Mouse (Mus musculus) testis, adult 2 months (tissue): ENCODE data around the gene Ndc80. TPM values are rescaled to one million over a fixed set of nuclear protein-coding genes. Genes with fewer than 3 reads are reported as not detected.
A peak's percentile ranks its signal among the peaks of the same experiment; 100 is the strongest.
"Not testable (repeated sequence)": the region's sequence is repeated elsewhere in the genome, so short reads cannot be mapped to it uniquely, and the experiment has no call there.

ENCODE experiments used
- H3K27ac ChIP-seq: fragments of 200-500 bp; 2 replicates; pipeline ENCODE4 v1.5.1; 2012; ENCODE audit warnings: low read depth, low read length; ENCODE audit not compliant: control insufficient read depth, insufficient read depth
- H3K27me3 ChIP-seq: fragments of 200-500 bp; 2 replicates; pipeline ENCODE4 v1.6.1; 2012; ENCODE audit warnings: mild to moderate bottlenecking, low read length, moderate library complexity; ENCODE audit not compliant: control insufficient read depth, insufficient read depth
- H3K36me3 ChIP-seq: fragments of 200-500 bp; 2 replicates; pipeline ENCODE4 v1.6.1; 2012; ENCODE audit warnings: mild to moderate bottlenecking, low read length; ENCODE audit not compliant: control insufficient read depth, insufficient read depth
- H3K4me1 ChIP-seq: fragments of 200-500 bp; 2 replicates; pipeline ENCODE4 v1.6.1; 2012; ENCODE audit warnings: low read length; ENCODE audit not compliant: control insufficient read depth, insufficient read depth
- H3K4me3 ChIP-seq: fragments of 200-500 bp; 2 replicates; pipeline ENCODE4 v1.5.1; 2012; ENCODE audit warnings: low read depth, mild to moderate bottlenecking, low read length, moderate library complexity, mixed read lengths; ENCODE audit not compliant: control insufficient read depth
- CTCF ChIP-seq: fragments of 200-500 bp; IDR thresholded peaks from 2 replicates; pipeline ENCODE4 v1.5.1; 2012; ENCODE audit warnings: low read depth, mild to moderate bottlenecking, inconsistent platforms, low read length, moderate library complexity; ENCODE audit not compliant: control insufficient read depth, insufficient read depth, insufficient replicate concordance
- POLR2A ChIP-seq: fragments of 200-500 bp; IDR thresholded peaks from 2 replicates; pipeline ENCODE4 v1.6.1; 2012; ENCODE audit warnings: low read depth, mild to moderate bottlenecking, inconsistent platforms, low read length, moderate library complexity; ENCODE audit not compliant: control insufficient read depth
- polyA plus RNA-seq: library from polyadenylated mRNA; depleted of rRNA; stranded (reverse); fragments of >200 nt; gene quantifications from 2 replicates; pipeline ENCODE4 v1.2.3, GENCODE M21; 2012; rRNA removed

Ndc80 gene
- polyA plus RNA-seq: 3.0 and 3.7 TPM in 2 replicates

DNA sequence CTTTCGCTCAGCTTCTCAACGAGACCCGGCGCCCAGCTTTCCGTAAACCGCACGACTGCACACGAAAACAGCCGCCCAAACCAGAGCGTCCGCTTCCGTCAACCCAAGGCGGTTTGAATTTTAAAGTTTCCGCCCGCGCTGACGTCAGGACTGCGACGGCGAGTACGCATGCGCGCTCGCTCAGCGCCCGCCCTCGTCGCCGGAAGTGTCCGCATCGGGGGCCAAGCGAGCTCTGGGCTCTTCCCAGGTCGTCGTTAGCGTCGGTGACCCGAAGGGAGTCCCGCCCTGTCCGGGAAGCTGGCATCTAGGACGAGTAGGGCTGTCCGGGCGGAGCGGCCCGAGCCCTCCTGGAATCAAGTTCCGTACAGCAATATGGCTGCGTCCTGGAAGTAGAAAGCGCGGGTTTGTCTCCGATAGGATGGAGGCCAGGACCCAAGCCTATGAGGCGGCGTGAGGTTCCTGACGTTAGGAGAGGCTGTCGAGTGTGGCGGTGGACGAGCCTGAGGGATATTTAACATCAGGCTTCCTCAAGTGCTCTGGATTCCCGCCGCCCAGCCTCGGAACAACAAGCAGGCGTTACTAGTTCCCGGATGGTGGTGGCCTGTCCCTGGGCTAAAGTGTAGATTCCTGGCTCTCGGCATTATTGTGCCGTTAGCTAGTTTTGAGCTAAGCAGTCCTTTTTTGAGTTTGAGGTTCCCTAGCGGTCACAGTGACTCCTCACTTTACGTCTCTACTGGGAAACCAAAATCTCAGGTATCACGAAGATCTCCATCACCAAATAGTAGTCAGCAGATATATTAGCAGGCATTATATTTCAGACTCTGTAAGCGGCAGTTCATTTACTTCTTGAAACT, at the start of gene Ndc80:
TSS of gene Ndc80 (minus strand) at position 147 of the 854 bp plus-strand sequence.
- Histone ChIP-seq H3K4me3 (peak within 1 kb of the TSS; percentile 94), H3K27me3 (no peaks in the 10 kb centered on the region), H3K36me3 (peaks cover 1% of the 10 kb centered on the region; the same call in 1 of the 2 replicates), H3K4me1 (no peaks in the 10 kb centered on the region), H3K27ac (peak within 1 kb of the TSS; percentile 94)
- TF ChIP-seq POLR2A (peak; percentile 91), CTCF (no peak)

DNA sequence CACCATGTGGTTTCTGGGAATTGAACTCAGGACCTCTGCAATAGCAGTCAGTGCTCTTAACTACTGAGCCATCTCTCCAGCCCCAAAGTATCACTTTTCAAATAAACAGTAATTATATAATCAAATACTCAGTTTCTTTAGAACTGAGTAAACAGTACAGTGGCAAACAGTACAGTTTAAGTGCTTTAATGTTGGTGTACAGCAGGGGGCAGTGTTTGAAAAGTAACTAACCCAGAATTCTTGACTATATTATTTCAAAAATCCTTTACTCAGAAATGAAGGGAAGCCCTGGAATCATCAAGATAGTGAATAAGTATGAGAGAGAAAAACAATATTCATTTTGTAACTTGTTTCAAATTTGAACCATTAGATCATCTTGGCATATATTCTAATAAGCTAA, 35.0 kb upstream of the Ndc80 start:
- no peak overlapping the region for H3K27ac ChIP-seq
- H3K27me3 ChIP-seq: no peaks in the 10 kb centered on the region
- no peak overlapping the region for H3K4me3 ChIP-seq
- TF ChIP-seq POLR2A (no peak), CTCF (no peak)
- no peaks in the 10 kb centered on the region for H3K4me1 ChIP-seq
- H3K36me3 ChIP-seq: no peaks in the 10 kb centered on the region; the same call in 1 of the 2 replicates

- Histone ChIP-seq H3K36me3 (no peaks in the 10 kb centered on the region), H3K27me3 (no peaks in the 10 kb centered on the region), H3K4me1 (peaks cover 4% of the 10 kb centered on the region), H3K4me3 (peak overlapping the region; percentile 97), H3K27ac (no peak overlapping the region)
- no peak for TF ChIP-seq POLR2A
- TF ChIP-seq CTCF: no peak
Observed at GRCm38 (mm10) chr17:71552901-71553300, 26.2 kb upstream of the Ndc80 start.

DNA sequence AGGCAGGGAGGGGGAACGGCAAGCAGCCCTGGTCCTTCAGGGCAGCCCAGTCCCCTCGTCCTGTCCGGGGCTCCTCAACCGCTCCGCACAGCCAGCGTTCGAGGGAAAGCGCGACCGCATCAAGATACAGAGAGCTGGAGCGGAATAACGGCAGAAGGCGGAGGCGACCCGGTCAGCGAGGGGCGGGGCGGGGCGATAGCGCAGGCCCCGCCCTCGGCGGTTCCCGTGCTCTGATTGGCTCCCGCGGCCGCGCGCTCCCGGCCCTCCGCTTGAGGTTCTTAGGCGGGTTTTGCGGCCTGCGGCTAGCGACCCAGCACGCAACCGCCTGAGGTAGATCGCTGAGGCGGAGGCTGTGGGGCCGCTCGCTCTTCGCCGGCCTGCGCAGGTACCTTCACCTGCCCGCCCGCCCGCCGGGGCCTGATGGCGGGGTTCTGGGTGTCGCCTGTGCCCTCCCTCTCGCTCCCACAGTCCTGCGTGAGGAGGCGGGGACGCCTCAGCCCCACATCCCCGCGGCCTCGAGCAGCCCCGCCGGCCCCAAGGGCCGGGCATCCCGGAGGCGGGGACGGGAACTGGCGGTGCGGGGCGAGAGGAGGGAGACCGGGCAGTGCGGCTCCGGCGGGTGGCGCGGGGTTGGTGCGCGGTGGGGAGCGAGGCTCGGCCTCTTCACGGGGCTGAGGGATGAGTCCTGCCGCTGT, 25.2 kb upstream of the Ndc80 start, which contains the start of gene Spdya:
TSS of gene Spdya (plus strand) at position 305 of the 695 bp plus-strand sequence.
- H3K27ac ChIP-seq: peak within 1 kb of the TSS; percentile 99
- peak within 1 kb of the TSS; percentile 97 for H3K4me3 ChIP-seq
- TF ChIP-seq POLR2A (peak; percentile 81), CTCF (no peak)
- peaks cover 4% of the 10 kb centered on the region for H3K4me1 ChIP-seq
- H3K27me3 ChIP-seq: no peaks in the 10 kb centered on the region
- H3K36me3 ChIP-seq: no peaks in the 10 kb centered on the region

- H3K27me3 ChIP-seq: no peaks in the 10 kb centered on the region
- H3K4me3 ChIP-seq: peak overlapping the region; percentile 97
- H3K27ac ChIP-seq: peak overlapping the region; percentile 99
- TF ChIP-seq POLR2A: no peak
- no peak for TF ChIP-seq CTCF
- no peaks in the 10 kb centered on the region for H3K36me3 ChIP-seq
- peaks cover 4% of the 10 kb centered on the region for H3K4me1 ChIP-seq
Observed at GRCm38 (mm10) chr17:71551350-71551749, 24.7 kb upstream of the Ndc80 start.

GRCm38 (mm10) chr17:71548586-71548985, 21.9 kb upstream of the Ndc80 start:
- TF ChIP-seq POLR2A: no peak
- TF ChIP-seq CTCF: no peak
- Histone ChIP-seq H3K27me3 (no peaks in the 10 kb centered on the region), H3K4me1 (peaks cover 4% of the 10 kb centered on the region), H3K4me3 (no peak overlapping the region), H3K36me3 (no peaks in the 10 kb centered on the region), H3K27ac (no peak overlapping the region)

- TF ChIP-seq CTCF (no peak), POLR2A (no peak)
- Histone ChIP-seq H3K27me3 (no peaks in the 10 kb centered on the region), H3K27ac (no peak overlapping the region), H3K36me3 (no peaks in the 10 kb centered on the region), H3K4me3 (no peak overlapping the region), H3K4me1 (no peaks in the 10 kb centered on the region)
Observed at GRCm38 (mm10) chr17:71537164-71537563, 10.5 kb upstream of the Ndc80 start.

- H3K27ac ChIP-seq, H3K4me1 ChIP-seq, H3K4me3 ChIP-seq, H3K27me3 ChIP-seq, H3K36me3 ChIP-seq: not testable (repeated sequence)
Observed at GRCm38 (mm10) chr17:71535595-71535994, 8.9 kb upstream of the Ndc80 start.
